Mouse (Mus musculus): ENCODE measurements around the gene Klrb1b.

- TF ChIP-seq GATA1 (IDR thresholded peaks at IDR 0.05; ENCODE audit: borderline replicate concordance, low read length) = no peak
- no peak for TF ChIP-seq FLI1 (IDR thresholded peaks at IDR 0.05; ENCODE audit: low read length)
Observed at GRCm38 (mm10) chr6:128793734-128794133, 32.4 kb downstream of the Klrb1b start.

All from megakaryocyte, embryonic 14.5 days (primary cell).